Mouse (Mus musculus): ENCODE measurements around the gene Ttyh3. TPM values are rescaled to one million over a fixed set of nuclear protein-coding genes. Genes with fewer than 3 reads are reported as not detected.
A peak's percentile ranks its signal among the peaks of the same experiment; 100 is the strongest.

The Ttyh3 gene
- polyA plus RNA-seq, 1 experiment from 2014 or later, result 65.8 TPM

- WGBS, result 94% methylated on average over 5 of the region's 5 CpGs
- H3K27ac ChIP-seq (ENCODE audit: low read depth, low read length), result no peak overlapping the region
- DNase-seq (ENCODE audit: low spot score), result no peak
- ATAC-seq, result no peak
- no peak overlapping the region for H3K9ac ChIP-seq (ENCODE audit: low read length)
- H3K4me3 ChIP-seq (ENCODE audit: low read depth, low read length), result no peak overlapping the region
- H3K4me1 ChIP-seq (ENCODE audit: control insufficient read depth, insufficient read depth, low read length), result no peaks in the 10 kb centered on the region
- H3K27me3 ChIP-seq (replicated peaks; ENCODE audit: control insufficient read depth, insufficient read depth, low read length), result no peaks in the 10 kb centered on the region
- H3K36me3 ChIP-seq (ENCODE audit: control insufficient read depth, insufficient read depth, low read length), result peaks cover 97% of the 10 kb centered on the region
- no peaks in the 10 kb centered on the region for H3K9me3 ChIP-seq (replicated peaks; ENCODE audit: control insufficient read depth, low read length)
- H3K4me2 ChIP-seq (ENCODE audit: low read length), result no peak overlapping the region
These were observed 21.3 kb downstream of the Ttyh3 start for GRCm38 (mm10) chr5:140627580-140627979.

- H3K27me3 ChIP-seq (replicated peaks; ENCODE audit: control insufficient read depth, insufficient read depth, low read length), result no peaks in the 10 kb centered on the region
- H3K9me3 ChIP-seq (replicated peaks; ENCODE audit: control insufficient read depth, low read length), result no peaks in the 10 kb centered on the region
- no peak overlapping the region for H3K4me2 ChIP-seq (ENCODE audit: low read length)
- H3K36me3 ChIP-seq (ENCODE audit: control insufficient read depth, insufficient read depth, low read length), result peaks cover 87% of the 10 kb centered on the region
- no peak overlapping the region for H3K9ac ChIP-seq (ENCODE audit: low read length)
- ATAC-seq (no peak), DNase-seq (ENCODE audit: low spot score) (no peak)
- 89% methylated on average over 13 of the region's 13 CpGs for WGBS
- no peak overlapping the region for H3K27ac ChIP-seq (ENCODE audit: low read depth, low read length)
- H3K4me3 ChIP-seq (ENCODE audit: low read depth, low read length), result no peak overlapping the region
- H3K4me1 ChIP-seq (ENCODE audit: control insufficient read depth, insufficient read depth, low read length), result no peaks in the 10 kb centered on the region
These were observed 23.9 kb downstream of the Ttyh3 start for GRCm38 (mm10) chr5:140624961-140625360.

- DNase-seq (ENCODE audit: low spot score), result no peak
- Histone ChIP-seq H3K36me3 (ENCODE audit: control insufficient read depth, insufficient read depth, low read length) (peaks cover 80% of the 10 kb centered on the region), H3K27ac (ENCODE audit: low read depth, low read length) (peak overlapping the region; percentile 21; the same call in 1 of the 2 replicates), H3K9me3 (replicated peaks; ENCODE audit: control insufficient read depth, low read length) (no peaks in the 10 kb centered on the region), H3K27me3 (replicated peaks; ENCODE audit: control insufficient read depth, insufficient read depth, low read length) (no peaks in the 10 kb centered on the region), H3K4me3 (ENCODE audit: low read depth, low read length) (no peak overlapping the region), H3K9ac (ENCODE audit: low read length) (no peak overlapping the region), H3K4me2 (ENCODE audit: low read length) (no peak overlapping the region), H3K4me1 (ENCODE audit: control insufficient read depth, insufficient read depth, low read length) (no peaks in the 10 kb centered on the region)
- 92% methylated on average over 5 of the region's 5 CpGs for WGBS
- ATAC-seq, result no peak
These were observed 24.6 kb downstream of the Ttyh3 start for GRCm38 (mm10) chr5:140624238-140624637.

- 88% methylated on average over 4 of the region's 4 CpGs for WGBS
- Histone ChIP-seq H3K4me3 (ENCODE audit: low read depth, low read length) (no peak overlapping the region), H3K27ac (ENCODE audit: low read depth, low read length) (no peak overlapping the region), H3K36me3 (ENCODE audit: control insufficient read depth, insufficient read depth, low read length) (peaks cover 76% of the 10 kb centered on the region), H3K9ac (ENCODE audit: low read length) (no peak overlapping the region), H3K4me2 (ENCODE audit: low read length) (no peak overlapping the region), H3K4me1 (ENCODE audit: control insufficient read depth, insufficient read depth, low read length) (no peaks in the 10 kb centered on the region), H3K27me3 (replicated peaks; ENCODE audit: control insufficient read depth, insufficient read depth, low read length) (no peaks in the 10 kb centered on the region), H3K9me3 (replicated peaks; ENCODE audit: control insufficient read depth, low read length) (no peaks in the 10 kb centered on the region)
- ATAC-seq, result no peak
- DNase-seq (ENCODE audit: low spot score), result no peak
These were observed 25.0 kb downstream of the Ttyh3 start for GRCm38 (mm10) chr5:140623791-140624190.

- ATAC-seq (no peak), DNase-seq (ENCODE audit: low spot score) (no peak)
- no peaks in the 10 kb centered on the region for H3K4me1 ChIP-seq (ENCODE audit: control insufficient read depth, insufficient read depth, low read length)
- no peak overlapping the region for H3K27ac ChIP-seq (ENCODE audit: low read depth, low read length)
- no peaks in the 10 kb centered on the region for H3K27me3 ChIP-seq (replicated peaks; ENCODE audit: control insufficient read depth, insufficient read depth, low read length)
- H3K4me2 ChIP-seq (ENCODE audit: low read length), result no peak overlapping the region
- no peaks in the 10 kb centered on the region for H3K9me3 ChIP-seq (replicated peaks; ENCODE audit: control insufficient read depth, low read length)
- H3K4me3 ChIP-seq (ENCODE audit: low read depth, low read length), result no peak overlapping the region
- H3K9ac ChIP-seq (ENCODE audit: low read length), result no peak overlapping the region
- H3K36me3 ChIP-seq (ENCODE audit: control insufficient read depth, insufficient read depth, low read length), result peaks cover 69% of the 10 kb centered on the region
- WGBS, result 92% methylated on average over 23 of the region's 23 CpGs
These were observed 25.7 kb downstream of the Ttyh3 start for GRCm38 (mm10) chr5:140622978-140623670.

- Histone ChIP-seq H3K9me3 (replicated peaks; ENCODE audit: control insufficient read depth, low read length) (no peaks in the 10 kb centered on the region), H3K27ac (ENCODE audit: low read depth, low read length) (peak overlapping the region; percentile 59; the same call in 1 of the 2 replicates), H3K4me3 (ENCODE audit: low read depth, low read length) (no peak overlapping the region), H3K4me2 (ENCODE audit: low read length) (no peak overlapping the region), H3K27me3 (replicated peaks; ENCODE audit: control insufficient read depth, insufficient read depth, low read length) (no peaks in the 10 kb centered on the region), H3K36me3 (ENCODE audit: control insufficient read depth, insufficient read depth, low read length) (peaks cover 56% of the 10 kb centered on the region), H3K9ac (ENCODE audit: low read length) (peak overlapping the region; percentile 13; the same call in 1 of the 2 replicates), H3K4me1 (ENCODE audit: control insufficient read depth, insufficient read depth, low read length) (no peaks in the 10 kb centered on the region)
- no peak for DNase-seq (ENCODE audit: low spot score)
- no peak for ATAC-seq
- WGBS, result 67% methylated on average over 10 of the region's 10 CpGs
These were observed 27.3 kb downstream of the Ttyh3 start for GRCm38 (mm10) chr5:140621517-140621916.

- H3K4me3 ChIP-seq (ENCODE audit: low read depth, low read length), result no peak overlapping the region
- H3K27ac ChIP-seq (ENCODE audit: low read depth, low read length), result no peak overlapping the region
- no peak overlapping the region for H3K9ac ChIP-seq (ENCODE audit: low read length)
- H3K27me3 ChIP-seq (replicated peaks; ENCODE audit: control insufficient read depth, insufficient read depth, low read length), result no peaks in the 10 kb centered on the region
- no peak for ATAC-seq
- H3K4me1 ChIP-seq (ENCODE audit: control insufficient read depth, insufficient read depth, low read length), result no peaks in the 10 kb centered on the region
- H3K9me3 ChIP-seq (replicated peaks; ENCODE audit: control insufficient read depth, low read length), result no peaks in the 10 kb centered on the region
- no peak for DNase-seq (ENCODE audit: low spot score)
- H3K4me2 ChIP-seq (ENCODE audit: low read length), result no peak overlapping the region
- H3K36me3 ChIP-seq (ENCODE audit: control insufficient read depth, insufficient read depth, low read length), result peaks cover 52% of the 10 kb centered on the region
- WGBS, result 64% methylated on average over 9 of the region's 9 CpGs
These were observed 27.7 kb downstream of the Ttyh3 start for GRCm38 (mm10) chr5:140621092-140621491.

- no peaks in the 10 kb centered on the region for H3K9me3 ChIP-seq (replicated peaks; ENCODE audit: control insufficient read depth, low read length)
- no peaks in the 10 kb centered on the region for H3K27me3 ChIP-seq (replicated peaks; ENCODE audit: control insufficient read depth, insufficient read depth, low read length)
- H3K9ac ChIP-seq (ENCODE audit: low read length), result no peak overlapping the region
- peaks cover 45% of the 10 kb centered on the region for H3K36me3 ChIP-seq (ENCODE audit: control insufficient read depth, insufficient read depth, low read length)
- DNase-seq (ENCODE audit: low spot score), result peak; percentile 52
- 52% methylated on average over 7 of the region's 7 CpGs for WGBS
- peak overlapping the region; percentile 48; the same call in 1 of the 2 replicates for H3K27ac ChIP-seq (ENCODE audit: low read depth, low read length)
- H3K4me3 ChIP-seq (ENCODE audit: low read depth, low read length), result no peak overlapping the region
- no peak overlapping the region for H3K4me2 ChIP-seq (ENCODE audit: low read length)
- no peaks in the 10 kb centered on the region for H3K4me1 ChIP-seq (ENCODE audit: control insufficient read depth, insufficient read depth, low read length)
- ATAC-seq, result peak; percentile 25
These were observed 28.7 kb downstream of the Ttyh3 start for GRCm38 (mm10) chr5:140619895-140620736.

Data from forebrain, embryonic 14.5 days (tissue).